Mouse (Mus musculus) cerebellum, adult 8-10 months (tissue): ENCODE measurements around the gene Noc2l.

Source experiments
- DNase-seq: peaks from one replicate; pipeline ENCODE4 v3.0.0; 2022

Noc2l gene

GRCm38 (mm10) chr4:156217022-156217669, 18.7 kb upstream of the Noc2l start:
- no peak for DNase-seq

- no peak for DNase-seq
These were observed 18.0 kb upstream of the Noc2l start for GRCm38 (mm10) chr4:156217838-156218237.

DNA sequence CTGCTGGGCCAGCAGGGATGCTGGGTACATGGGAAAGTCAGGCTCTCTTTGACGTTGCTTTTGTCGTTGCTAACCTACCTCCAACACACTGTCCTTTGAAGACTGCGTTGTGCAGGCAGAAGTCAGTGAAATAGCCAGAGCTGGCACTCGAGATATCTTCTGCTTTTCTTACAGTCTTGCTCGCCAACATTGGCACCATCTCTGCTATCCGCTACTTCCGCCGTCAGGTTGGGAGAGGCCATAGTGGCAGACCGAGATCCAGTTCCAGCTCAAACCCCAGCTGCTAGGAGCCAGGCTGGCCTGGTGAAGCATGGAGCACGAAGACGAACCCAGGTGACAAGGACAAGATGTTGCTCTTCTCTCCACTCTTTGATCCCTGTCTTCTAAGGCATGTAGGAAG, 15.9 kb upstream of the Noc2l start:
- DNase-seq: no peak

GRCm38 (mm10) chr4:156224276-156224675, 11.5 kb upstream of the Noc2l start:
- DNase-seq: no peak

DNA sequence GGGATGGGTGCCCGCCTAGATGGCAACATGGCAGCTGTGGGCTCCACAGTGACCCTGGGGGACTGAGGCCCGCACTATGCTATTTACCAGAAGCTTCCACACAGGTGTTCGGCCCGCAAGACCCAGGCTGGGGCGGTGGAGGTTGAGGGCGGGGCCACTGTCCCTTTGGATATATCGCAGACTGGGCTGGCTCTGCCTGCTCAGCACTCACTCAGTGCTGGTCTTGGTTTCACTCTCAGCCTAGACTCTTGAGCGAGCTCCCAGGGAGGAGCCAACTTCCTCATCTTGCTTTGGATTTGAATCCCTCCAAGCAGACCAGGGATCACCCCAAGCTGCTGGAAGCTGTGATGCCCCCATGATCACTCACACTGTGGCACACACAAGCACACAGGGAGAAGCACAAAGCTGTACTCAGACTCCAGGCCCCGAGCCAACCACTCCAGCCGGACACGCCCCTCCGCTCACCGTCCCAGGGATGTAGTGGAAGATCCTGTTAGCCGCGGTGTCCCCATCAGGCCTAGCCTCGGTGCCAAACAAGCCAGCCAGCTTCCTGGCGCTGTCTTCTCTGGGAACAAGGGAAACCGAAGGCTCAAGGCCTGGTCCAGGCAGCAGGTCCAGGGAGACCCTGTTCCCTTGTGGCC, 7.9 kb upstream of the Noc2l start:
- no peak for DNase-seq

GRCm38 (mm10) chr4:156228393-156229024, 7.3 kb upstream of the Noc2l start:
- no peak for DNase-seq

DNA sequence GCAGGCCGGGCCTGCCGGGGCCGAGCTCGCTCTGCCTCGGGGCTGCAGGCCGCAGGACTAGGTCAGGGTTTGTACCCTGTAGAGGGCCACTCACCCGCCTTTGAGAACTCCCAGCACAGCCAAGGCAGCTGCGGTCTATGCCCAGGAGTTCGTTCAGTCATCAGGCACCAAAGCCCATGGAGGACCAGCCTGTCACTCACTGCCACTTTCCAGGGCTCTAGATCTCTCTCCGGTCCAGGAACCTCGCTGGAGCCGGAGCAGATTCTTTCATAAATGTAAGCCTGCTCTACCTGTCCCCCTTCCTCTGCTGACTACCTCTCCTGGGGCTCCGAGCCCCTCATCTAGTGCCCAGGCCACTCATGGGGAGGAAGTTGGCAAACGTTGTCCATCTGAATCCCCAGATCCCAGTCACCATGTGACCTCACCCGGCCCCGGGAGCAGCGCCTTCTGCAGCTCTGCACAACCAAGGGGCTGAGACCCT, 1.7 kb upstream of the Noc2l start:
- no peak for DNase-seq

- peak; percentile 73 for DNase-seq
These were observed 1.1 kb upstream of the Noc2l start, which contains the start of gene Plekhn1 for GRCm38 (mm10) chr4:156234701-156235213. Gene Plekhn1 (minus strand): TSS chr4:156234857.

DNA sequence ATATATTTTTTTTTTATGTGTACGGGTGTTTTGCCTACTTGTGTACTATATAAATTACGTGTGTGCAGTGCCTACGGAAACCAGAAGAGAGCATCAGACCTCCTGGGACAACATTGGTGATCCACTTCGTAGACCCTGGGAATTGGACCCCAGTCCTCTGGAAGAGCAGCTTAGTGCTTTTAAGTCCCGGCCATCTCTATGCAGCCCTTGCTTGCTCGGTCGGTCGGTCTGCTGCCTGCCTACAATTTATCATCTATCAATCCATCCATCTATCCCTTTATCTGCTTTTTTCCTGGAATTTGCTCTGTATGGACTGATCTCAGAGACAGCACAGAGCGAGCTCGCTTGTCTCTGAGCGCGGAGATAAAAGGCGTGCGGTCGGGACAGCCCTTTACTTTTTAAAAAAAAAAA, 445 bp upstream of the Noc2l start:
- no peak for DNase-seq

DNA sequence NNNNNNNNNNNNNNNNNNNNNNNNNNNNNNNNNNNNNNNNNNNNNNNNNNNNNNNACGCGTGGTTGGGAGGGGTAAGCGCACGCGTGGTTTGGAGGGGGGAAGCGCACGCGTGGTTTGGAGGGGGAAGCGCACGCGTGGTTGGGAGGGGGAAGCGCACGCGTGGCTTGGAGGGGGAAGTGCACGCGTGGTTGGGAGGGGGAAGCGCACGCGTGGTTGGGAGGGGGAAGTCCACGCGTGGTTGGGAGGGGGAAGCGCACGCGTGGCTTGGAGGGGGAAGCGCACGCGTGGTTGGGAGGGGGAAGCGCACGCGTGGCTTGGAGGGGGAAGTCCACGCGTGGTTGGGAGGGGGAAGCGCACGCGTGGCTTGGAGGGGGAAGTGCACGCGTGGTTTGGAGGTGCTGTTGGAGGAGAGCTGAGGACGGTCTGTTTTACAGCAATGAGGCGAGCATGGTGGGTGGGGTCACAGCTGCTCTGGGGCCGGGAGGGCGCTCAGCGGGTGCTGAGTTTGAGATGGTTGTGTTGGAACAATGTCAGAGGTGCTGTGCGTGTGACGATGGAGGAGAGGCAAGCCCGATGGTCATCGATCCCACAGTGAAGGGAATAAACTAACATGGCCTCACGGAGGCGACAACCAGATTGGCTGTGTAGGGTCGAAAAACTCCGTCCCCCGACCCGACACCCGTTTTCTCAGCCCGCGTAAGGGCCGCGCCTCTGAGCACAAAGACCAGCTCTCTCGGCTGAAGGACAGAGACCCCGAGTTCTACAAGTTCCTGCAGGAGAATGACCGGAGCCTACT, 1.0 kb downstream of the Noc2l start:
- DNase-seq: no peak

DNA sequence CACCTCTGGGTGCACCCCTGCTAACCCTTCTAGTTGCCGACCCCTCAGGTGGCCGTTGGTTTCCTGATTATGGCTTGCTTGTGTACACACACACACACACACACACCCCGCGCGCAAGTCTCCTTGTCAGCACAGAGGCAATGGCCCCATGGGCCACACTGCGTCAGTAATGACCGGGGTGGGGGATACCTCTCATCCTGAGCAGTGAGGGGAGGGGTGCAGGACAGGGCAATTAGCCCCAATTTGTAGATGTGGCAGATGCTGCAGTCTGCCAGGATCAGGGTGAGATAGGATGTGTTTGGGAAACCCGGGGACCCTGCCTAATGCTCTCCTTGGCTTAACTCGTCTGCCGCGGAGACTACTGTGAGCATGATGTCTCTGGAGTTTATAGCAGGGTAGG, 13.8 kb downstream of the Noc2l start:
- DNase-seq: no peak

DNA sequence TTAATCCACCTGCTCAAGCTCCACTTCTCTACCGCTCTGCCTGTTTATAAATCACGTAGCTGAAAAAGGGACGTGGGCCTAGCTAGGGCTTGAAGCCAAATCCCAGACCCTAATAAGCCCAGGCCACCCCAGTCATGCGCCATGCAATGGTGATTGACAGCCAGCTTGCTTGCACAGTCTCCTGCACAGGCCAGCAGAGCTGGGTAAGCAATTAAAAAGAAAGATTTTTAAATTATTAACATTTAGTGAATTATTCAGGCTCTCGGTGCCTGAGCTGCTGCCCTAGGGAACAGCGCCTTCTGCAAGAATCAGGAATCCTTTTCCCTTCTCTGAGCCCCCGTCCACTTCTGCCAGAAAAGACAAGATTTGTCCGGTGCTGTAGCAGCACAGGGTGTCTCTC, 15.3 kb downstream of the Noc2l start:
- no peak for DNase-seq

- no peak for DNase-seq
These were observed 16.3 kb downstream of the Noc2l start for GRCm38 (mm10) chr4:156252140-156252539.

- no peak for DNase-seq
These were observed 16.8 kb downstream of the Noc2l start for GRCm38 (mm10) chr4:156252619-156253018.

DNA sequence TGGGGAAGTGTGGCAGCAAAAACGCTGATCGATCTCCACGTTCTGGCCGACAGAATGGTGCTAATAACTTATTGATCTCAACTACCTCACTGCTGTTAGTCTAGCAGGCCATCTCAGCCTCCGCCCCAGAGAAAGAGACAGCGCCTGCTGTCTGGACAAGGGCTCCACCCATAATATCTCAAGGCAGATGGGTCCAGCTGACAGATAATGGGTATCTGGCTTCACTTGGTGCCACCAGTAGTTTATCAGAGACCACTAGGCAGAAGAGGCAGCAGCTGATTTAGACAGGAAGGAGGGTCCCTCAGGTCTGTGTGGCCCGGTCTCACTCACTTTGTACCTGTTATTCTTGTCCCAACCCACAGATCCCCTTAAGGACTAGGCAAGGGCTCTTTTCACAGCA, 17.2 kb downstream of the Noc2l start:
- no peak for DNase-seq

DNA sequence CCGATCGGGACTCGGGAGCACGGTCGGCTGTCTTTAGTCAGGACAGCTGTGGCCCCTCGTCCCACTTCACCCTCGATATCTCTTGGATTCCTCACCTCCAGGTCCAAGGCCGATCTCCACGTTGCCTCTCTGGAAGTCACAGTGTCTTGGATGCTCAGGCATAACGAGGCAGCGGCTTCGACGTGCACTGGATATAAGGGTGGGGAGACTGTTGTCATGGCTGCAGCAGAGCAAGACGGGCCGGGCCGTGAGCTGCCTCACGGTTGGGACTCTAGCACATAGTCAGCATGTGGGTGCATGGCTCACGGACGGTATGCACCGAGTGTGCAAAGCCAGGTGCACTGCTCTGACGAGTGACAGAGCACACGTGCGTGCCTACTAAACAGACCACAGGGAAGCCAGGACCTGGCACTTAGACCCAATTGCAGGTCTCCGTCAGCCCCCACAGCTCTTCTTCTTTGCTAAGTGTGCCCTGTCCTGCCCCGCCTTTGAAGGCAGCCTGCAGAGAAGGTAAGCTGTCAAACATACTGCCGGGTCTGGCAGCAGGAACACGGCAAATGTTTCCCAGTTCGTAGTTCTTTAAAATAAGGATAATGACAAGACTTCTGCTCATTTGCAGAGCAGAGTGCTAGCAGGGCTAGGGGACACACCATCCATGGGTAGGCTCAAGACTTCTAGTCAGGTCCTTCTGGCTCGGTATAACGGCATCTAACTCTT, 18.7 kb downstream of the Noc2l start:
- no peak for DNase-seq

DNA sequence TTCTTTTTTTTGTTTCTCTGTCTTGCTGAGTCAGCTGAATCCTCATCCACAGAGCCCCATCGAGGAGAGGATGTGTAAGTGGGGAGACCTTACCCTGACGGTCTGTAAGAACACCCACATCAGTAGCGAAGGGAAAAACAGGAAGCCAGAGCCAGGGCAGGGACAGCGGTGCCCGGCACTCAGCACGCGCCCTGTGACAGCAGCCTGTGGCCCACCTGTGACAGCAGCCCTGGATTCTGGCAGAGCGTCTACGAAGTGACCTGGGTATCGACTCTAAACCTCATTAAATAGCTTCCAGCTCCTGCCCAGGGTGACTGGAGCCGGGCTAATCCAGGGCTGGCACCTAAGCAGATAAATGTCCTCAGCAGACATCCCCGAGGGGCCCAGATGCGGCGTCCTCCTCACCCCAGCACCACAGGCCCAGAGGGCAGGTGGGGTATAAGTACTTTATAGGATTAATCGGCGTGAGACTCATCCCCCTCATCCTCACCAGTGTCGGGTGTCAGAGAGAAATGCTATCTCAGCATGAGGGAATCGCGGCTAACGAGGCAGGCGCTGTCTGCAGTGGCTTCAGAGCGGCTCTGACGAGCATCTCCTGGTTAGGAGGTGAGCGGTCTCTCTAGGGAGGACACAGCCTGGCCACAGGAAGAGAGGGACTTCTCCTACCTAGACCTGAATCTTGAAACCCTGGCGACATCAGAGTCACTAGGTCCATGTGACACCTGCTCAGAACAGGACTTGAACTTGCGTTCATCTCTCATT, 19.4 kb downstream of the Noc2l start, which contains the start of gene Samd11:
Samd11 (minus strand) TSS at position 580 of the 762 bp plus-strand sequence.
- no peak for DNase-seq
